Mouse (Mus musculus) CD8-positive naive resting alpha-beta T cell, adult 57 days (primary cell): ENCODE data around the gene Recql5. TPM values are rescaled to one million over a fixed set of nuclear protein-coding genes. Genes with fewer than 3 reads are reported as not detected.

Experiments used
- total RNA-seq: library from RNA; stranded (reverse); gene quantifications from one replicate; pipeline ENCODE4 v1.2.4, GENCODE M21; 2023

Recql5 gene
- total RNA-seq: 22.9 TPM

DNA sequence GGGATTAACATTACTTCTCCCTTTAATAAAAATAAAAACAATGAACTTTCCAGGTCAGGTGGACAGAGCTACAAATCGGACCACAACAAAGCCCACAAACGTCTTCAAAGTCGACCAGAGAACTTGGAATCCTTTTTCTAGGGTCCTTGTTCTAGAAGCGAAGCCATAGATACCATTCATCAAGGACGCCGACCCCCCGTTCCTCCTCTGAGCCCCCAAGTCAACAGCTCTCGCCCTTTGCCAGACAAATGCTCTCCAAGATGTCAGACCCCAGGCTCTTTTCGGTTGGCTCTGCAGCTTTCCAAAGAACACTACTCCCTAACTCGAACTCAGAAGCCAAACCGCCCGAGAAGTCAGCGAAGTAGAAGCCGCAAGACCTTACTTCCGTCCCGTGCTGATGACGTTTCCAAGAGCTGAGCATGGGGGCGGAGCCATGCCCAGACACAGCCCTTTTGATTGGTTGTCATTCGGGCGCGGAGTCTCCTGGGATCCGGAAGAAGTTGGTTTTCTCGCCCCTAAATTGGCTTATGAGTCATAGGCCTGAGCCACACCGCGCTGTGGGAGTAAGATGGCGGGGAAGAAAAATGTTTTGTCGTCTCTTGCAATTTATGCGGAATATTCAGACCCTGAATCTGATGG, at the start of gene Recql5, which contains the start of gene Sap30bp:
Gene Recql5, minus strand, starts transcription at position 370 of the 639 bp plus-strand sequence.
Gene Sap30bp, plus strand, starts transcription at position 175 of the 639 bp plus-strand sequence.

DNA sequence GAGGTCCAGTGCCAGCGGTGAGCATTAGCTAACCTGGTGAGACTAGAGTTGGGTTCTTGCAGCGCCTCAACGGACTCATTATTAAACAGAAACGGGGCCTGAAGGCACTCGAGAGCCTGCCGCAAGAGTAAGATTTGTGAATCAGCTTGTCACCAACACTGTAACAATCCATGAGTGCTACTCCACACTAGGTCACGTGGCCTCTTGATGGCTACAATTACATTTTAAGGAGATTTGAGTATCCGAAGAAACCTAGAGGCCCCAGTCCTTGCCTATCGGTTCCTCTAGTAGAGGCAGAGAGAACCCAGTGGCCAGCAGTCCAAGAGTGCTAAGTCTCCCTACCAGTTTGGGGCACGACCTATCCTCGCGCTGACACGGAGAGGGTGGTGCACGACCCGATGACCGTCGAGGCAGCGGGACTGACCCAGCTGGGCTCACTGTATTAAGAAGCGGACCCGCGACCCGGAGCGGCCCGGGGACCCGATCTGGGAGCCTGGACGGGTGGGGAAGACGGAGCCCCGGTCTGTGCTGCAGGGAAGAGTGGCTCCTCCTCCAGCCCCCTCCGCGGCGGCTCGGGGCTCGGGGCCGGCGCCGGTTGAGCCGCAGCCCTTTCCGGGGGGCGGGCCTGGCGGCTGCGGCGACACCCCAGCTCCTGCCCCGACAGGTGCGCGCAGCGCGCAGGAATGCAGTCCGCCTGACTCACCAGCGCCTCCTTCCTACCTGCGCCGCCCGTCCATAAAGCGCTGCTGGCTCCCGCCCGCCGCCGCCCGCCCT, 41.2 kb upstream of the Recql5 start, which contains the start of gene Itgb4:
Gene Itgb4, plus strand, starts transcription at position 401 of the 774 bp plus-strand sequence.

DNA sequence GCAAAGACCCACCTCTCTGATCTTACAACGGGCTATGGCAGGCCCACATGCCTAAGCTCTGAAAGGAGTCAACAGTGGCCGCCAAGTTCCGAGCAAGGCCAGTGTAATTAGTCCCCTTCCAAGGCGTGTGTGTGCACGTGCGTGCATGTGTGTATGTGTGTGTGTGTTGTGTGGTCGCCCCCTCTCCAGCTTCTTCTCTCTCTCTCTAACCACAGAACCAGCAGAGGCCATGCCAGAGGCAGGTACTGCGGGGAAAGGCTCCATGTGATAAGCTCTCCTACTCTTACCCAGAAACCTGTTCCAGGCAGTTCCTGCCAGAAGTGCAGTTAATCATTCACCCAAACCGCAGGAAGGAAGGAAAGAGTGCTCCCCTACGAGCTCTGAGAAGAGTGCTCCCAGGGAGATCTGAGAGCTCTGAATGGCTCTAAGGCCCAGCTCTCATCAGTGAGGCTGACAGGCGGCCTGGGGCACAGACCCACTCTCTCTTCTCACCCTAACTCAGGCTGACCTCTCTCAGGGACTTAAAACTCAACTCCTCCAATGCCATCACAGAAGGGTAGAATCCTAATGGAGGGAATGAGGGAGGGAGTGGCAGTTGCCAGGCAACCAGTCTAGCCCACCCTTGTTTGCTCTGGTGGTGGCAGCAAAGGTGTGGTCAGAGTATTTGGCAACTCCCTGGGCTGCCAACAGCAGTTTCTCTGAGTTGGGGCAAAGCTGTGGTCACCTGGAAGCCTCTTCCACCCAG, 21.5 kb downstream of the Recql5 start, which contains the start of gene Smim6:
Gene Smim6, plus strand, starts transcription at position 386 of the 745 bp plus-strand sequence.

DNA sequence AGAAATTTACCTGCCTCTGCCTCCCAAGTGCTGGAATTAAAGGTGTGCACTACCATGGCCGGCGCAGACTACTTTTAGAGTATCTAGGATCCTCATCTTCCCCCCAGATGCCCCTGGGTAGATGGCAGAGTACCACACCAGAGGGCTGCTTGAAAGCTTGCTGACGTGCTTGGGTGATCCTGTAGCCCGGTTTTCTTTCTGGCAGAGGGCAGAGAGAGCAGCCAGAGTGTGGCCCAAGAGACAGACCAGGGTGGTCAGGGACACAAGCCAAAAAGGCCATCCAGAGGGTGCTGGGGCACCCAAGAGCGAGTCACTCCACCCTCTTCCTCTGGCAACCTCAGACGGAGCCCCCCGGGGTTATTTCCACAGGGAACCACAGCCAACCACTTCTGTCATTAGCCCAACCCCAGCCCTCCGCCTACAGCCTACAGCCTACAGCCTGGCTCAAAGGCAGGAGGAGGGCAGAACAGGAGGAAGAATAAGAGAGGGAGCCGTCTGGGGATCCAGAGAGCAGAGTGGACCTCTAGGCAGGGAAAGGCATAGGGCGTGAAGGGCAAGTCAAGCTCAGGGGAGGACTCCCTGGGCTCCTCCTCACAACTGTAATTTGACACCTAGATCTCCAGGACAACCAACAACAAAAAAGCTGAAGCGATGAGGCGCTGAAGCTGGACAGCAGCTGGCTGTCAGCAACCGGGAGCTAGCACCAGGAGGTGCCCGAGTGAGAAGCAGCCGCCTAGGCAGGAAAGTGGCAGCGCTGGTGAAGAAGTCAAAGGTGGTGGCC, 33.6 kb downstream of the Recql5 start, which contains the start of gene Smim5:
Gene Smim5, plus strand, starts transcription at position 481 of the 781 bp plus-strand sequence.

DNA sequence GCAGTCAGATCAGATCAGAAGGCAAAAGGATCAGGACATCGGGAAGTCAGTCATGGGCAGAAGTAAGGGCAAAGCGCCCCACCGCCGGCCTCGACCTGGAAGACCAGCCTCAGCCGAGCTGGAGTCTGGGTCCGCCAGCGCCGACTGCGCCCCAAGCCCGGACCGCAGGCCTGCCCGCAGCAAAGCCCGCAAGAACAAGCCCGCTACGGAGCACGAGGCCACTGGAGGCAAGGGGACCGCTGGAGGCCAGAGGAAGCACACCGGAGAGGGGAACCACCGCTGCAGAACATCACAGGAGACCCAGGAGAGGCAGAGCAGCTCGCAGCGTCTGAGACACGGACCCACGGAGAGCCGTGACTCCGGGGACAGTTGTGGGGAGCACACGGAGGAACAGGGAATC, 74.9 kb downstream of the Recql5 start, which contains the start of gene Myo15b:
Gene Myo15b, plus strand, starts transcription at position 53 of the 400 bp plus-strand sequence.

Other genes with a start within 250 kb of the Recql5 start
- gene Grb2, start 224.9 kb downstream of the Recql5 start, total RNA-seq: 108 TPM
- 74.2 TPM for gene Tmem94, start 168.0 kb downstream of the Recql5 start, total RNA-seq
- gene Caskin2, start 119.8 kb downstream of the Recql5 start, total RNA-seq: 2.9 TPM
- gene Tsen54, start 118.8 kb downstream of the Recql5 start, total RNA-seq: 23.2 TPM
- 37.2 TPM for gene Llgl2, start 109.4 kb downstream of the Recql5 start, total RNA-seq
- not detected for gene Myo15b, start 75.1 kb downstream of the Recql5 start, total RNA-seq
- 0.92 TPM for gene Smim5, start 33.5 kb downstream of the Recql5 start, total RNA-seq
- gene Smim6, start 21.5 kb downstream of the Recql5 start, total RNA-seq: not detected
- gene Sap30bp, start 195 bp downstream of the Recql5 start, total RNA-seq: 41.8 TPM
- not detected for gene Itgb4, start 41.2 kb upstream of the Recql5 start, total RNA-seq
- 21.6 TPM for gene Galk1, start 79.2 kb upstream of the Recql5 start, total RNA-seq
- gene H3f3b, start 94.5 kb upstream of the Recql5 start, total RNA-seq: 1,697 TPM
- gene Unk, start 96.8 kb upstream of the Recql5 start, total RNA-seq: 80.3 TPM
- 83.7 TPM for gene Unc13d, start 144.5 kb upstream of the Recql5 start, total RNA-seq
- gene Wbp2, start 153.5 kb upstream of the Recql5 start, total RNA-seq: 162 TPM
- 1.2 TPM for gene Trim47, start 193.7 kb upstream of the Recql5 start, total RNA-seq
- gene Trim65, start 197.7 kb upstream of the Recql5 start, total RNA-seq: 30.8 TPM
- gene Mrpl38, start 205.4 kb upstream of the Recql5 start, total RNA-seq: 58.7 TPM
- 31.6 TPM for gene Fbf1, start 234.7 kb upstream of the Recql5 start, total RNA-seq